Mouse (Mus musculus) limb, embryonic 12.5 days (tissue): ENCODE measurements around the gene Lepr. TPM values are rescaled to one million over a fixed set of nuclear protein-coding genes. Genes with fewer than 3 reads are reported as not detected.

Experiments
- ATAC-seq: fragments of 200-750 bp; cut with Nextera tagmentation; 2 replicates; pipeline ENCODE4 v1.8.0; 2017; ENCODE audit warnings: low read depth, moderate TSS enrichment; ENCODE audit not compliant: insufficient number of reproducible peaks, insufficient read depth, low FRiP score, low TSS enrichment
- H3K27ac ChIP-seq: fragments of 300-500 bp; sonication (generic); 2 replicates; pipeline ENCODE4 v1.5.1; 2016; ENCODE audit warnings: mild to moderate bottlenecking, moderate library complexity
- H3K27me3 ChIP-seq: fragments of 300-500 bp; sonication (generic); 2 replicates; pipeline ENCODE4 v1.6.1; 2016; ENCODE audit warnings: mild to moderate bottlenecking, moderate library complexity
- H3K36me3 ChIP-seq: fragments of 300-500 bp; sonication (generic); 2 replicates; pipeline ENCODE4 v1.6.1; 2016; ENCODE audit warnings: mild to moderate bottlenecking, moderate library complexity
- H3K4me1 ChIP-seq: fragments of 300-500 bp; sonication (generic); replicated peaks from 2 replicates; pipeline ENCODE4 v1.6.1; 2016
- H3K4me2 ChIP-seq: fragments of 300-500 bp; sonication (generic); 2 replicates; pipeline ENCODE4 v1.6.1; 2016; ENCODE audit warnings: mild to moderate bottlenecking, moderate library complexity
- H3K4me3 ChIP-seq: fragments of 300-500 bp; sonication (generic); replicated peaks from 2 replicates; pipeline ENCODE4 v1.5.1; 2016; ENCODE audit warnings: mild to moderate bottlenecking
- H3K9ac ChIP-seq: fragments of 300-500 bp; sonication (generic); replicated peaks from 2 replicates; pipeline ENCODE4 v1.6.1; 2016; ENCODE audit warnings: mild to moderate bottlenecking, moderate library complexity
- H3K9me3 ChIP-seq: fragments of 300-500 bp; sonication (generic); 2 replicates; pipeline ENCODE4 v1.6.1; 2016; ENCODE audit warnings: mild to moderate bottlenecking, moderate library complexity
- WGBS: fragments of 180-500 bp; shearing (Covaris S2); methylation state at CpG from one replicate; pipeline ENCODE4 v1.1.7; 2016; 5-methylcytosine and 5-hydroxymethylcytosine counted together
- polyA plus RNA-seq: library from polyadenylated mRNA; unstranded; fragments of >200 nt; fragmentation: Nextera tagmentation; extraction: Ambion mirVana; gene quantifications from 2 replicates; pipeline ENCODE4 v1.2.1, GENCODE M21; 2016

Lepr gene
- polyA plus RNA-seq, 1 experiment from 2014 or later: 3.3 TPM

GRCm38 (mm10) chr4:101694529-101694928 lies 22.7 kb upstream of the Lepr start:
- Histone ChIP-seq H3K4me2 (no peak overlapping the region), H3K4me3 (no peak overlapping the region), H3K9ac (no peak overlapping the region), H3K36me3 (no peaks in the 10 kb centered on the region), H3K4me1 (no peaks in the 10 kb centered on the region), H3K27ac (no peak overlapping the region), H3K9me3 (no peaks in the 10 kb centered on the region), H3K27me3 (no peaks in the 10 kb centered on the region)
- no peak for ATAC-seq
- WGBS: 71% methylated on average over 6 of the region's 6 CpGs

GRCm38 (mm10) chr4:101697236-101697635 lies 20.0 kb upstream of the Lepr start:
- Histone ChIP-seq H3K9me3 (no peaks in the 10 kb centered on the region), H3K4me1 (no peaks in the 10 kb centered on the region), H3K4me2 (no peak overlapping the region), H3K27me3 (no peaks in the 10 kb centered on the region), H3K27ac (no peak overlapping the region), H3K9ac (no peak overlapping the region), H3K36me3 (no peaks in the 10 kb centered on the region), H3K4me3 (no peak overlapping the region)
- WGBS: 81% methylated on average over 3 of the region's 3 CpGs
- no peak for ATAC-seq

GRCm38 (mm10) chr4:101699423-101699822 lies 17.8 kb upstream of the Lepr start:
- Histone ChIP-seq H3K4me1 (no peaks in the 10 kb centered on the region), H3K9ac (no peak overlapping the region), H3K4me3 (no peak overlapping the region), H3K27ac (no peak overlapping the region), H3K9me3 (no peaks in the 10 kb centered on the region), H3K4me2 (no peak overlapping the region), H3K36me3 (no peaks in the 10 kb centered on the region), H3K27me3 (no peaks in the 10 kb centered on the region)
- ATAC-seq: no peak
- WGBS: 89% methylated on average over 1 of the region's 1 CpGs

GRCm38 (mm10) chr4:101700892-101701640 lies 16.1 kb upstream of the Lepr start:
- Histone ChIP-seq H3K4me3 (no peak overlapping the region), H3K27ac (no peak overlapping the region), H3K4me1 (no peaks in the 10 kb centered on the region), H3K27me3 (no peaks in the 10 kb centered on the region), H3K36me3 (no peaks in the 10 kb centered on the region), H3K9me3 (no peaks in the 10 kb centered on the region), H3K9ac (no peak overlapping the region), H3K4me2 (no peak overlapping the region)
- WGBS: 87% methylated on average over 14 of the region's 14 CpGs
- ATAC-seq: no peak

- H3K4me3 ChIP-seq: no peak overlapping the region
- H3K4me2 ChIP-seq: no peak overlapping the region
- 82% methylated on average over 9 of the region's 9 CpGs for WGBS
- H3K4me1 ChIP-seq: peaks cover 11% of the 10 kb centered on the region
- no peaks in the 10 kb centered on the region for H3K27me3 ChIP-seq
- no peaks in the 10 kb centered on the region for H3K9me3 ChIP-seq
- no peak overlapping the region for H3K27ac ChIP-seq
- H3K36me3 ChIP-seq: no peaks in the 10 kb centered on the region
- ATAC-seq: no peak
- H3K9ac ChIP-seq: no peak overlapping the region
These were observed 11.9 kb upstream of the Lepr start for GRCm38 (mm10) chr4:101705325-101705724.

GRCm38 (mm10) chr4:101707234-101707633 lies 10.0 kb upstream of the Lepr start:
- Histone ChIP-seq H3K36me3 (no peaks in the 10 kb centered on the region), H3K9ac (no peak overlapping the region), H3K9me3 (no peaks in the 10 kb centered on the region), H3K27me3 (no peaks in the 10 kb centered on the region), H3K4me2 (no peak overlapping the region), H3K4me1 (peaks cover 21% of the 10 kb centered on the region), H3K27ac (peak overlapping the region; percentile 76), H3K4me3 (no peak overlapping the region)
- 15% methylated on average over 2 of the region's 2 CpGs for WGBS
- peak; percentile 81; the same call in 1 of the 2 replicates for ATAC-seq

- 31% methylated on average over 3 of the region's 3 CpGs for WGBS
- peaks cover 28% of the 10 kb centered on the region for H3K4me1 ChIP-seq
- H3K4me3 ChIP-seq: no peak overlapping the region
- H3K27ac ChIP-seq: peak overlapping the region; percentile 66
- no peak for ATAC-seq
- no peaks in the 10 kb centered on the region for H3K9me3 ChIP-seq
- H3K9ac ChIP-seq: no peak overlapping the region
- no peaks in the 10 kb centered on the region for H3K27me3 ChIP-seq
- no peak overlapping the region for H3K4me2 ChIP-seq
- H3K36me3 ChIP-seq: no peaks in the 10 kb centered on the region
These were observed 9.3 kb upstream of the Lepr start for GRCm38 (mm10) chr4:101707953-101708352.

GRCm38 (mm10) chr4:101710361-101710760 lies 6.8 kb upstream of the Lepr start:
- Histone ChIP-seq H3K4me3 (no peak overlapping the region), H3K27ac (no peak overlapping the region), H3K9me3 (no peaks in the 10 kb centered on the region), H3K36me3 (no peaks in the 10 kb centered on the region), H3K4me1 (peaks cover 33% of the 10 kb centered on the region), H3K4me2 (no peak overlapping the region), H3K27me3 (0 out of 2 replicates have a peak, but pooled peaks cover 3% of the 10 kb centered on the region), H3K9ac (no peak overlapping the region)
- WGBS: 86% methylated on average over 4 of the region's 4 CpGs
- no peak for ATAC-seq

- Histone ChIP-seq H3K4me2 (no peak overlapping the region), H3K9me3 (no peaks in the 10 kb centered on the region), H3K4me3 (no peak overlapping the region), H3K27ac (peak overlapping the region; percentile 18; the same call in 1 of the 2 replicates), H3K27me3 (peaks cover 7% of the 10 kb centered on the region), H3K36me3 (no peaks in the 10 kb centered on the region), H3K9ac (no peak overlapping the region), H3K4me1 (peaks cover 33% of the 10 kb centered on the region)
- 85% methylated on average over 4 of the region's 4 CpGs for WGBS
- ATAC-seq: no peak
These were observed 6.1 kb upstream of the Lepr start for GRCm38 (mm10) chr4:101711100-101711499.

GRCm38 (mm10) chr4:101712563-101712962 lies 4.6 kb upstream of the Lepr start:
- H3K4me3 ChIP-seq: no peak overlapping the region
- no peak overlapping the region; the same call in 1 of the 2 replicates for H3K4me2 ChIP-seq
- H3K9ac ChIP-seq: no peak overlapping the region
- peaks cover 35% of the 10 kb centered on the region for H3K4me1 ChIP-seq
- ATAC-seq: peak; percentile 52; the same call in 1 of the 2 replicates
- H3K9me3 ChIP-seq: no peaks in the 10 kb centered on the region
- H3K27ac ChIP-seq: peak overlapping the region; percentile 89
- no peaks in the 10 kb centered on the region for H3K36me3 ChIP-seq
- H3K27me3 ChIP-seq: peaks cover 19% of the 10 kb centered on the region
- 6% methylated on average over 1 of the region's 1 CpGs for WGBS

GRCm38 (mm10) chr4:101715302-101715701 lies 1.9 kb upstream of the Lepr start:
- H3K36me3 ChIP-seq: no peaks in the 10 kb centered on the region
- no peak overlapping the region for H3K4me3 ChIP-seq
- H3K9ac ChIP-seq: no peak overlapping the region
- 89% methylated on average over 8 of the region's 8 CpGs for WGBS
- no peak overlapping the region for H3K4me2 ChIP-seq
- ATAC-seq: no peak
- H3K9me3 ChIP-seq: no peaks in the 10 kb centered on the region
- peaks cover 26% of the 10 kb centered on the region for H3K27me3 ChIP-seq
- peaks cover 30% of the 10 kb centered on the region for H3K4me1 ChIP-seq
- no peak overlapping the region for H3K27ac ChIP-seq

- WGBS: 77% methylated on average over 6 of the region's 6 CpGs
- no peak overlapping the region for H3K27ac ChIP-seq
- H3K4me1 ChIP-seq: peaks cover 30% of the 10 kb centered on the region
- peaks cover 26% of the 10 kb centered on the region for H3K27me3 ChIP-seq
- H3K4me2 ChIP-seq: no peak overlapping the region
- H3K9ac ChIP-seq: no peak overlapping the region
- ATAC-seq: no peak
- H3K4me3 ChIP-seq: no peak overlapping the region
- no peaks in the 10 kb centered on the region for H3K9me3 ChIP-seq
- no peaks in the 10 kb centered on the region for H3K36me3 ChIP-seq
These were observed 1.4 kb upstream of the Lepr start for GRCm38 (mm10) chr4:101715805-101716204.
